Mouse (Mus musculus) liver, embryonic 12.5 days (tissue): ENCODE results near the gene Fbxw8. TPM values are rescaled to one million over a fixed set of nuclear protein-coding genes. Genes with fewer than 3 reads are reported as not detected.

Experiments used
- ATAC-seq: fragments of 200-750 bp; cut with Nextera tagmentation; 2 replicates; pipeline ENCODE4 v1.8.0; 2017; ENCODE audit warnings: moderate number of reproducible peaks, mild to moderate bottlenecking, moderate library complexity
- H3K27ac ChIP-seq: fragments of 300-500 bp; sonication (generic); 2 replicates; pipeline ENCODE4 v1.5.1; 2016; ENCODE audit warnings: mild to moderate bottlenecking
- H3K27me3 ChIP-seq: fragments of 300-500 bp; sonication (generic); replicated peaks from 2 replicates; pipeline ENCODE4 v1.6.1; 2016; ENCODE audit warnings: mild to moderate bottlenecking, moderate library complexity
- H3K36me3 ChIP-seq: fragments of 300-500 bp; sonication (generic); 2 replicates; pipeline ENCODE4 v1.6.1; 2016; ENCODE audit warnings: mild to moderate bottlenecking, moderate library complexity
- H3K4me1 ChIP-seq: fragments of 300-500 bp; sonication (generic); 2 replicates; pipeline ENCODE4 v1.6.1; 2016
- H3K4me2 ChIP-seq: fragments of 300-500 bp; sonication (generic); 2 replicates; pipeline ENCODE4 v1.6.1; 2016; ENCODE audit warnings: mild to moderate bottlenecking, moderate library complexity
- H3K4me3 ChIP-seq: fragments of 300-500 bp; sonication (generic); 2 replicates; pipeline ENCODE4 v1.5.1; 2016; ENCODE audit warnings: mild to moderate bottlenecking, moderate library complexity
- H3K9ac ChIP-seq: fragments of 300-500 bp; sonication (generic); 2 replicates; pipeline ENCODE4 v1.6.1; 2016; ENCODE audit warnings: mild to moderate bottlenecking, moderate library complexity
- H3K9me3 ChIP-seq: fragments of 300-500 bp; sonication (generic); replicated peaks from 2 replicates; pipeline ENCODE4 v1.6.1; 2016; ENCODE audit warnings: mild to moderate bottlenecking, moderate library complexity
- WGBS: fragments of 180-500 bp; shearing (Covaris S2); methylation state at CpG from one replicate; pipeline ENCODE4 v1.1.7; 2016; ENCODE audit not compliant: insufficient replicate concordance; 5-methylcytosine and 5-hydroxymethylcytosine counted together
- polyA plus RNA-seq: library from polyadenylated mRNA; unstranded; fragments of >200 nt; fragmentation: Nextera tagmentation; extraction: Ambion mirVana; gene quantifications from 2 replicates; pipeline ENCODE4 v1.2.1, GENCODE M21; 2016

The Fbxw8 gene
- polyA plus RNA-seq, 1 experiment from 2014 or later, result 23.1 TPM

GRCm38 (mm10) chr5:118067572-118067971, 87.7 kb downstream of the Fbxw8 start:
- Histone ChIP-seq H3K9ac (no peak overlapping the region), H3K4me2 (no peak overlapping the region), H3K4me1 (peaks cover 42% of the 10 kb centered on the region), H3K4me3 (no peak overlapping the region), H3K36me3 (peaks cover 74% of the 10 kb centered on the region), H3K9me3 (no peaks in the 10 kb centered on the region), H3K27ac (no peak overlapping the region), H3K27me3 (no peaks in the 10 kb centered on the region)
- ATAC-seq, result no peak
- 52% methylated on average over 4 of the region's 4 CpGs for WGBS

GRCm38 (mm10) chr5:118066828-118067227, 88.4 kb downstream of the Fbxw8 start:
- H3K4me3 ChIP-seq, result no peak overlapping the region
- H3K9me3 ChIP-seq, result no peaks in the 10 kb centered on the region
- peaks cover 42% of the 10 kb centered on the region for H3K4me1 ChIP-seq
- ATAC-seq, result no peak
- no peak overlapping the region for H3K4me2 ChIP-seq
- 60% methylated on average over 5 of the region's 5 CpGs for WGBS
- H3K27me3 ChIP-seq, result no peaks in the 10 kb centered on the region
- H3K9ac ChIP-seq, result no peak overlapping the region
- H3K36me3 ChIP-seq, result peaks cover 71% of the 10 kb centered on the region
- no peak overlapping the region for H3K27ac ChIP-seq

- no peaks in the 10 kb centered on the region for H3K27me3 ChIP-seq
- WGBS, result 86% methylated on average over 19 of the region's 19 CpGs
- H3K4me1 ChIP-seq, result peaks cover 42% of the 10 kb centered on the region
- H3K36me3 ChIP-seq, result peaks cover 67% of the 10 kb centered on the region
- no peak overlapping the region for H3K9ac ChIP-seq
- H3K4me3 ChIP-seq, result no peak overlapping the region
- H3K4me2 ChIP-seq, result no peak overlapping the region
- H3K9me3 ChIP-seq, result no peaks in the 10 kb centered on the region
- no peak for ATAC-seq
- no peak overlapping the region for H3K27ac ChIP-seq
These were observed 89.6 kb downstream of the Fbxw8 start for GRCm38 (mm10) chr5:118065516-118066255.

GRCm38 (mm10) chr5:118064284-118064901, 90.9 kb downstream of the Fbxw8 start:
- ATAC-seq, result no peak
- no peaks in the 10 kb centered on the region; the same call in 1 of the 2 replicates for H3K27me3 ChIP-seq
- 73% methylated on average over 10 of the region's 10 CpGs for WGBS
- H3K4me3 ChIP-seq, result no peak overlapping the region
- H3K9ac ChIP-seq, result no peak overlapping the region
- peaks cover 55% of the 10 kb centered on the region for H3K36me3 ChIP-seq
- no peaks in the 10 kb centered on the region for H3K9me3 ChIP-seq
- 0 out of 2 replicates have a peak overlapping the region, but pooled peaks have one; percentile 5 for H3K27ac ChIP-seq
- no peak overlapping the region for H3K4me2 ChIP-seq
- peaks cover 42% of the 10 kb centered on the region for H3K4me1 ChIP-seq

GRCm38 (mm10) chr5:118063181-118063621, 92.1 kb downstream of the Fbxw8 start:
- WGBS, result 78% methylated on average over 8 of the region's 8 CpGs
- no peak overlapping the region for H3K9ac ChIP-seq

GRCm38 (mm10) chr5:118061391-118061790, 93.9 kb downstream of the Fbxw8 start:
- ATAC-seq, result no peak
- Histone ChIP-seq H3K4me3 (no peak overlapping the region), H3K9me3 (no peaks in the 10 kb centered on the region), H3K27me3 (no peaks in the 10 kb centered on the region; the same call in 1 of the 2 replicates), H3K36me3 (peaks cover 27% of the 10 kb centered on the region), H3K27ac (no peak overlapping the region), H3K4me1 (peaks cover 33% of the 10 kb centered on the region), H3K9ac (no peak overlapping the region), H3K4me2 (no peak overlapping the region)
- 84% methylated on average over 18 of the region's 18 CpGs for WGBS

More at GRCm38 (mm10) chr5:118063181-118063621, 92.1 kb downstream of the Fbxw8 start:
- H3K4me1 ChIP-seq, result peaks cover 40% of the 10 kb centered on the region
- no peak overlapping the region for H3K4me3 ChIP-seq
- ATAC-seq, result no peak
- H3K27me3 ChIP-seq, result no peaks in the 10 kb centered on the region; the same call in 1 of the 2 replicates
- H3K4me2 ChIP-seq, result no peak overlapping the region
- H3K9me3 ChIP-seq, result no peaks in the 10 kb centered on the region
- H3K36me3 ChIP-seq, result peaks cover 44% of the 10 kb centered on the region
- H3K27ac ChIP-seq, result no peak overlapping the region

- H3K4me2 ChIP-seq, result no peak overlapping the region
- no peaks in the 10 kb centered on the region for H3K9me3 ChIP-seq
- H3K27ac ChIP-seq, result no peak overlapping the region
- H3K4me1 ChIP-seq, result peaks cover 25% of the 10 kb centered on the region
- H3K9ac ChIP-seq, result no peak overlapping the region
- H3K4me3 ChIP-seq, result no peak overlapping the region
- WGBS, result 85% methylated on average over 9 of the region's 9 CpGs
- ATAC-seq, result no peak
- H3K36me3 ChIP-seq, result peaks cover 10% of the 10 kb centered on the region; the same call in 1 of the 2 replicates
- no peaks in the 10 kb centered on the region; the same call in 1 of the 2 replicates for H3K27me3 ChIP-seq
These were observed 95.6 kb downstream of the Fbxw8 start for GRCm38 (mm10) chr5:118059646-118060045.

DNA sequence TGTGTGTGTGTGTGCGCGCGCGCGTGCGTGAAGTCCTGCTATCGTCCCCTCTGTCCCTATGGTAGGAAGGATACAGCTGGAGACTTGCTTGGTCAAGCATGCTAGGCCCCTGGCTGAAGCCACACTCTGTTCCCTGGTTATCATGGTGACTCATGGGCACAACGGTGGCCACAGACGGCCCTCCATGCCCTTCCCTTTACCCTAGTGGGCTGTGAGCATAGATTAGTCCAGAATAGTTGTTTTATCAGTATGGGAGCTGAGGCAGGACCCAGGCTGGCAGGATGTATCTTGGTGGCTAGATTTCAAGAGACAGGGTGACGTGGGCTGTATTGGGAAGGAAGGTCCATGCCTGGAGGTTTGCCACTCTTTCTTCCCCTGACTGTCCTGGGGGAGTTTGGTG, 96.4 kb downstream of the Fbxw8 start:
- WGBS, result 67% methylated on average over 10 of the region's 10 CpGs
- H3K27ac ChIP-seq, result no peak overlapping the region
- no peak overlapping the region for H3K4me3 ChIP-seq
- peaks cover 17% of the 10 kb centered on the region; the same call in 1 of the 2 replicates for H3K4me1 ChIP-seq
- no peaks in the 10 kb centered on the region for H3K9me3 ChIP-seq
- peak; percentile 59 for ATAC-seq
- H3K36me3 ChIP-seq, result peaks cover 5% of the 10 kb centered on the region; the same call in 1 of the 2 replicates
- no peak overlapping the region for H3K9ac ChIP-seq
- H3K27me3 ChIP-seq, result no peaks in the 10 kb centered on the region; the same call in 1 of the 2 replicates
- no peak overlapping the region for H3K4me2 ChIP-seq

DNA sequence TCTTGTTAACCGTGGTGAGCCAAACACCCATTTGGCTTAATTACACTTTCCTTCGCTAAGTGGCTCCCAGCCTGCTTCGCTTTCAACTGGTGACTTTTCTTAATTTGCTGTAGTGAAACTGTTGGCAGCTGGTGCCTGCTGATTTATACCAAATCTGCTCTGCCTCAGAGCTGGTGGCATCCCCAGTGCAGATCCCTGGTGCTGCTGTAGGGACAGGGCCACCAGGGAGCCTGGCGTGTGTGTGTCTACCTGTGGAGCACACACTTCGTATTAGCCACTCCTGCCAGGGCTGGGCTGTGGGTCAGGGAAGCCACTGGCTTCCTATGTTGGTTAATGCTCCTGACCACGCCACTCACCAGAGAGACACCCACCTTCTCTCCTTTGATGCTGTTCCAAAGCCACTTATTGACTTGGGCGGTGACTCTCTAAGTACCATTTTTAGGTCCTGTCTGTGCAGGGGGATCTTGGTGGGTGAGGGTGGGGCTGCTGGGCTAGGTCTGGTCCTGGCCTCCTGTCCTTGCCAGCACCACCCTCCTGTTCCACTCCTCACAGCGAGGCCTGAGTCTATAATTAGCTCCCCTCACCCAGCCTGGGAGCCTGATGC, 97.7 kb downstream of the Fbxw8 start:
- 47% methylated on average over 8 of the region's 8 CpGs for WGBS
- Histone ChIP-seq H3K9ac (no peak overlapping the region), H3K36me3 (no peaks in the 10 kb centered on the region), H3K4me1 (peaks cover 10% of the 10 kb centered on the region; the same call in 1 of the 2 replicates), H3K4me3 (no peak overlapping the region), H3K27me3 (no peaks in the 10 kb centered on the region; the same call in 1 of the 2 replicates), H3K4me2 (no peak overlapping the region), H3K9me3 (no peaks in the 10 kb centered on the region), H3K27ac (no peak overlapping the region)
- ATAC-seq, result no peak

DNA sequence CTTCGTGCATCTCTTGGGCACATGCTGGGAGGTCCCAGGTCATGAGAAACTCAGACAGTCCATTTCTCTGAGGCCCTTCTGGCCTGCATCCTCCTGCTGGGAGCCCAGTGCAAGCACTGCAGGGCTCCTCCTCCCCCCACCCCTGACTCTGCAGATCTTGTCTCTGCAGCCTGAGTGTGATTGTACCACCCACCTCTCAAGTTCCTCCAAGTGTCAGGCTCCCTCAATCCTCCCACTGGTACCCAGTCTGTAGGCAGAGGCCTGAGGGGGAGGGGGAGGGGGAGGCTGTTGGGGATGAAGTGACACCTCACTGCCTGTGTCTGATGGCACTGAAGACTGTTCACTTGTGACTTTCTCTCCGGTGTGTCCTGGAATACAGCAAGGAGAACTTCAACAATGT, 102.1 kb downstream of the Fbxw8 start:
- H3K9ac ChIP-seq, result no peak overlapping the region
- no peak for ATAC-seq

GRCm38 (mm10) chr5:118051981-118052662, 103.1 kb downstream of the Fbxw8 start:
- no peak for ATAC-seq
- WGBS, result 72% methylated on average over 8 of the region's 8 CpGs
- no peak overlapping the region for H3K4me3 ChIP-seq
- H3K9me3 ChIP-seq, result no peaks in the 10 kb centered on the region
- H3K9ac ChIP-seq, result no peak overlapping the region
- 0 out of 2 replicates have a peak, but pooled peaks cover 4% of the 10 kb centered on the region for H3K4me1 ChIP-seq
- H3K27me3 ChIP-seq, result no peaks in the 10 kb centered on the region
- no peak overlapping the region for H3K4me2 ChIP-seq
- H3K36me3 ChIP-seq, result no peaks in the 10 kb centered on the region
- H3K27ac ChIP-seq, result no peak overlapping the region

More for the DNA sequence above, 102.1 kb downstream of the Fbxw8 start:
- no peaks in the 10 kb centered on the region for H3K9me3 ChIP-seq
- no peak overlapping the region for H3K4me3 ChIP-seq
- no peak overlapping the region for H3K4me2 ChIP-seq
- no peak overlapping the region for H3K27ac ChIP-seq
- WGBS, result 92% methylated on average over 2 of the region's 2 CpGs
- no peaks in the 10 kb centered on the region for H3K36me3 ChIP-seq
- no peaks in the 10 kb centered on the region for H3K27me3 ChIP-seq
- H3K4me1 ChIP-seq, result 0 out of 2 replicates have a peak, but pooled peaks cover 4% of the 10 kb centered on the region
